Mouse (Mus musculus) spleen, adult 2 months (tissue): ENCODE measurements around the gene Ldb1. TPM values are rescaled to one million over a fixed set of nuclear protein-coding genes. Genes with fewer than 3 reads are reported as not detected.
A peak's percentile ranks its signal among the peaks of the same experiment; 100 is the strongest.

ENCODE experiments used
- DNase-seq, 2 experiments: peaks; one replicate each; pipeline versions ENCODE4 v3.0.0 to v3.0.0-alpha.2; 2012 to 2021; ENCODE audit warnings: low spot score in 2 of 2, low read depth in 1 of 2
- H3K27ac ChIP-seq: fragments of 200-500 bp; 2 replicates; pipeline ENCODE4 v1.5.1; 2012; ENCODE audit warnings: low read length, inconsistent platforms; ENCODE audit not compliant: insufficient read depth
- H3K27me3 ChIP-seq: fragments of 200-500 bp; 2 replicates; pipeline ENCODE4 v1.6.1; 2012; ENCODE audit warnings: mild to moderate bottlenecking, moderate library complexity, low read length, inconsistent platforms; ENCODE audit not compliant: control insufficient read depth, insufficient read depth
- H3K36me3 ChIP-seq: fragments of 200-500 bp; 2 replicates; pipeline ENCODE4 v1.6.1; 2012; ENCODE audit warnings: mild to moderate bottlenecking, low read length, inconsistent platforms; ENCODE audit not compliant: control insufficient read depth, insufficient read depth
- H3K4me1 ChIP-seq: fragments of 200-500 bp; 2 replicates; pipeline ENCODE4 v1.6.1; 2011; ENCODE audit warnings: inconsistent platforms; ENCODE audit not compliant: control insufficient read depth, insufficient read depth, insufficient read length
- H3K4me3 ChIP-seq: fragments of 200-500 bp; 2 replicates; pipeline ENCODE4 v1.5.1; 2011; ENCODE audit warnings: mild to moderate bottlenecking, inconsistent platforms; ENCODE audit not compliant: insufficient read depth, insufficient read length; ENCODE audit errors: extremely low read depth
- CTCF ChIP-seq: fragments of 200-500 bp; IDR thresholded peaks from 2 replicates; pipeline ENCODE4 v1.5.1; 2011; ENCODE audit warnings: mild to moderate bottlenecking, inconsistent platforms; ENCODE audit not compliant: insufficient read depth, insufficient read length, insufficient replicate concordance; ENCODE audit errors: extremely low read depth
- POLR2A ChIP-seq: fragments of 200-500 bp; IDR thresholded peaks from 2 replicates; pipeline ENCODE4 v1.6.1; 2011; ENCODE audit warnings: low read depth, low read length, inconsistent platforms
- WGBS: fragments of 180-500 bp; shearing (Covaris S2); methylation state at CpG from one replicate; pipeline ENCODE4 v1.1.7; 2018; 5-methylcytosine and 5-hydroxymethylcytosine counted together
- polyA plus RNA-seq: library from polyadenylated mRNA; depleted of rRNA; stranded (reverse); fragments of >200 nt; gene quantifications from 2 replicates; pipeline ENCODE4 v1.2.3, GENCODE M21; 2012; rRNA removed

Gene Ldb1
- polyA plus RNA-seq, 1 experiment = 224 TPM

DNA sequence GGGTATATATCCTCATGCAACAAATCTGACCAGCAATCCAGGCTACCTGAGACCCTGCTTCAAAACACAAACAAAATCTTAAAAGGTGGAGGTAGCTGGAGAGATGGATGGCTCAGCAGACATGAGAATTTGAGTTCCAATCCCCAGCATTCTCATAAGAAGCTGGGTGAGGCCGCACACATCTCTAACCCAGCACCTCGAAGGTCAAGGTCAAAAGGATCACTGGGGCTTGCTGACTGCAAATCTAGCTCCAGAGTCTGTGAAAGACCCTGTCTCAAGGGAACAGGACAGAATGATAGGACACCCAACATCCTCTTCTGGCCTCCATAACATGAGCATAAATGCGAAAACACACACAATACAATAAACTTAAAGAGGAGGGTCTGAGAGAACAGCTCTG, 53.8 kb downstream of the Ldb1 start:
- no peak for TF ChIP-seq CTCF
- TF ChIP-seq POLR2A = no peak
- Histone ChIP-seq H3K4me1 (no peaks in the 10 kb centered on the region), H3K36me3 (peaks cover 2% of the 10 kb centered on the region; the same call in 1 of the 2 replicates), H3K4me3 (no peak overlapping the region), H3K27me3 (no peaks in the 10 kb centered on the region), H3K27ac (no peak overlapping the region)
- DNase-seq = no peak
- WGBS = 94% methylated on average over 3 of the region's 3 CpGs

- Histone ChIP-seq H3K4me1 (peaks cover 5% of the 10 kb centered on the region; the same call in 1 of the 2 replicates), H3K27me3 (no peaks in the 10 kb centered on the region), H3K36me3 (peaks cover 2% of the 10 kb centered on the region; the same call in 1 of the 2 replicates), H3K4me3 (no peak overlapping the region), H3K27ac (no peak overlapping the region)
- DNase-seq = no peak
- 92% methylated on average over 3 of the region's 3 CpGs for WGBS
- TF ChIP-seq POLR2A = no peak
- TF ChIP-seq CTCF = no peak
These were observed 56.8 kb downstream of the Ldb1 start for GRCm38 (mm10) chr19:45988238-45988637.

DNA sequence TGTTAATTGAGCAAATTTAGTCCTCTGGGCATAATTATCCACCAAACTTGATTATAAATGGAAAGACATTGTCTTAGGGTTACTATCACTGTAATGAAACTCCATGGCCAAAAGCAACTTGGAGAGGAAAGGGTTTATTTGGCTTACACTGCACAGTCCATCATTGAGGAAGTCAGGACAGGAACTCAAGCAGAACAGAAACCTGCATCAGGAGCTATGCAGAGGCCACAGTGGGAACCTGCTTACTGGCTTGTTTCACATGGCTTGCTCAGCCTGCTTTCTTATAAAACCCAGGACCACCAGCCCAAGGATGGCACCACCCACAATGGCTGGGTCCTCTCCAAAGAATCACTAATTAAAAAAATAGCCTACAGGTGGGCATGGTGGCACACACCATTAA, 60.6 kb downstream of the Ldb1 start:
- Histone ChIP-seq H3K27me3 (no peaks in the 10 kb centered on the region), H3K27ac (peak overlapping the region; percentile 64), H3K36me3 (peaks cover 2% of the 10 kb centered on the region; the same call in 1 of the 2 replicates), H3K4me1 (peaks cover 5% of the 10 kb centered on the region; the same call in 1 of the 2 replicates), H3K4me3 (no peak overlapping the region)
- DNase-seq = no peak
- TF ChIP-seq CTCF (no peak), POLR2A (no peak)

Other genes starting within 250 kb of the Ldb1 start
- gene Kcnip2, start 229.2 kb downstream of the Ldb1 start, polyA plus RNA-seq = 1.5 and 1.8 TPM in 2 replicates
- gene Armh3, start 46.7 kb downstream of the Ldb1 start, polyA plus RNA-seq = 5.6 TPM in 2 replicates
- 7.4 and 8.8 TPM in 2 replicates for gene Hps6, start 41.7 kb downstream of the Ldb1 start, polyA plus RNA-seq
- gene Pprc1, start 328 bp downstream of the Ldb1 start, polyA plus RNA-seq = 28.5 and 30.7 TPM in 2 replicates
- gene Nolc1, start 30.6 kb upstream of the Ldb1 start, polyA plus RNA-seq = 10.3 TPM in 2 replicates
- not detected in 2 replicates for gene Elovl3, start 86.7 kb upstream of the Ldb1 start, polyA plus RNA-seq
- not detected in 2 replicates for gene Pitx3, start 103.1 kb upstream of the Ldb1 start, polyA plus RNA-seq
- gene Gbf1, start 107.3 kb upstream of the Ldb1 start, polyA plus RNA-seq = 67.7 and 76.2 TPM in 2 replicates